Mouse (Mus musculus) spleen, adult 18-20 months (tissue): ENCODE data around the gene Aktip.

Source experiments
- DNase-seq, 2 experiments: peaks; one replicate each; pipeline ENCODE4 v3.0.0; 2022; ENCODE audit warnings: mixed read lengths in 2 of 2

Gene Aktip

DNA sequence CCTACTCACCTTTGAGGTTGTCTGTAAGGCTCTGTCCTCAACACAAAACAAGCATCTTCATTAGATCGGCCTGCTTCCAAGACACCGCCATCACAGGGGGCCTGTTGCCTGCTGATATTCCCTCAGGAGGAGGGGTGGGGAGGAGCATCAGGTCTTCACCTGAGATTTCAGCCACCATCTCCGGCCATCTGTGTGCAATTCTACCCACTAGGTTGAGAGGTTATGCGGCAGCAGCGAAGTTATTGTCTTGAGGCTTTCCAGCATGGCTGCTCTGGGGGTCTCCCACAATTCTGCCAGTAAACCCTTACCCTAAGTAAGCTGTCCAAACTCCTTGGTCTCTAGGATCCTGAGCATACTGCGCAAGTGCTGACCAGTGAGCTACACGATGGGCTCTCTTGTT lies at the start of gene Aktip:
Gene Aktip (minus strand): TSS at position 101 of the 400 bp plus-strand sequence.
- DNase-seq, result no peak

DNA sequence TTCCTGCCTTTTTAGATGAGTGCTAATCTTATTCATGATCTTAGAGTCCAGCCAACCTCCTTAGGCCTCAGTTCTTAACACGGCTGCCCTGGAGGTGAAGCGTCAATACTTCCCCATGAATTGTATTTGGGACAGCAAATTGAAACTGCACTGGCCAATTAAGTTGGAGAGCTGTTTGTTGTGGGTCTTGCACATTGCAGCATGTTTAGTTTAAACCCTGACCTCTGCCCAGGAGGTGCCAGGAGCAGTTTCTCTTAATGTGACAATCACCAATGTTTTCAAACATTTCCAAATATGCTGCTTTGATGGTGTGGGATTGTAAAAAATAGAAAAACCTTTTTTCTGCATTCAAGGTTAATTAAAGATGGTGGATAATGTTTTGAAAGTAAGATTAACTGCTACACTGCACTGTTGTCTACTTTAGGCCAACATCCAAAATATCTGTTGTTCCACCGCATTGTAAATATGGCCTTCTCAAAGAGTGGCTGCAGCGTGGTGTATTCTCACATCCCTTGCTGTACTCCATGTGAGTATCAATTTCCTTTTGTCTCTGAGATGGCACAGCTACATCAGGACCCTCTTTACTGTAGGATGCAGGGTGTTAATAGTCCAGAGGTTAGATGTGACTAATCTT lies 46.2 kb upstream of the Aktip start:
- DNase-seq, result no peak

DNA sequence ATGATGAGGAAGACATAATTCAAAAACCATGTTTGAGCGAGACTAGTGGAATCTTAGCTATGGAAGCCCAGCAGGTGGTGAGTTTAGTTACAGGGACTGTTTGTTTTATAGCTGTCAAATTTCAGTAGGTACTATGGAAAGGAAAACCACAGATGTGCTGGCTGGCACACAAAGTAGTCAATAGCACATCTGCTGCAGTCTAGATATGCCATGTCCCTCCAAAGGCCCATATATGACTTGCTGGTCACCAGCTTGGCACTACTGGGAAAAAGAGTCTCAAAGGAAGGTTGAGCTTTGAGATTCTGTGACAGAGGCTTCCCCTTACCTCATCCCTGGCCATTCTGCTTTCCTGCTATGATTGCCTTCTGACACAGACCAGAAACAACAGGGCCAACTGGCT lies 42.9 kb upstream of the Aktip start:
- DNase-seq, result no peak

DNA sequence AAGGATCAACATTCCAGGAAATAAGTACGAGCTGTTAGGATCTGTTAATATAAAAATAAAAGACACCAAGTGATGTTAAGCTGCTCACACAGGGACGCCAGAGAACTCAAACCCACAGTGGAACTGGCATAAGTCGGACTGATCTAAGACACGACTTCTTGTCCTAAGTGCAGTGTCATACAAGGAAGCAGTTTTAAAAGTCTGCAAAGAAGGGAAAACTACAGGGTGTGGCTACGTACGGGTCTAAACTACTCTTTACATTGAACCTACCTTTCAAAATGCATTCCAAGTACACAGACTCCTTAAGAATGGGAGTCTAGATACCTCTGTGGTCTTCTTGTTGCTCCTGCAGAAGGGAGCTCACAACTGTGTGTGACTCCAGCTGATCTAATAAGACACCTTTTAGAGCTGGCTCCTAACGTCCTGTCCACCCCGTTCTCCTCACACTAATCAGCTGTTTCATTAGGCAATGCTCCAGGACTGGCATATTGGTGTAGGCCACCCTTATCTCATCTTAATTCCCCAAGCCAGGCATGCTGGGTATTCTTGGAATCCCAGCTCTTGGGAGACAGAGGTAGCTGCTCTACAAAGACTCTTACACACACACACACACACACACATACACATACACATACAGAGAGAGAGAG lies 42.2 kb upstream of the Aktip start:
- DNase-seq, result no peak

DNA sequence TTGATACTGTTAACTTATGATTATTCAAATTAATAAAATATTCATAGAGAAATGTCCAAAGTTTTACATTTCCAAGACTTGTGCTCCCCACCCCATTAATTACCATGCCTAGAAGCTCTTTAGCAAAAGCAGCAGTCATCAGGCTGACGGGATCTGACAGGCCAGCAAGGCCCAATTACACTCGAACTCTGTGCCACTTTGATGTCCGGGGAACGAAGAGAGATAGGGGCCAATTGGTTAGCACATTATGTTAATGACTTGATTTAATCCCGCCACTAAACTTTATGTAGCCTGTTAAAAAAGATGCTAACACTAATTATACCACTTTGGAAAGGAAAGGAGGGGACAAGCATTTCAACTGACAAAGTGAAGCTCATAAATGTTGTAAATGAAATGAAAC lies 41.6 kb upstream of the Aktip start:
- DNase-seq, result no peak

DNA sequence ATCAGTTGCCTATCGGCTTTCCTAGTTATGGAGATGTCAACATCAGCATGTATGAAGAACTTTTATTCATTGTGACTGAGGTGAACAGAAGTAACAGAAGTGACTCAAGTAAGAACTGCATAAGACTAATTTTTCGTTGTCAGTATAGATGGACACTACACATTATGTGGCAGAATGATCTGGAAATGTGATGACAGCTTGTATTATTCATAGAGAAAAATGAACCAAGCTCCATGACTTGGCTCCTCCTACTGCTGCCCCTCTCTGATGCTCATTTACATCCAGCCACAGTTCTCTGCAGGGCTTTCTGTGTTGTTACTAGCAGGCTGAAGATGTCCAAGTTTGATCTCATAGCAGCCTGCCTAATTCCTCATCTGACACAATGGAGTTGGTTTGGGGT lies 37.4 kb upstream of the Aktip start:
- no peak for DNase-seq

DNA sequence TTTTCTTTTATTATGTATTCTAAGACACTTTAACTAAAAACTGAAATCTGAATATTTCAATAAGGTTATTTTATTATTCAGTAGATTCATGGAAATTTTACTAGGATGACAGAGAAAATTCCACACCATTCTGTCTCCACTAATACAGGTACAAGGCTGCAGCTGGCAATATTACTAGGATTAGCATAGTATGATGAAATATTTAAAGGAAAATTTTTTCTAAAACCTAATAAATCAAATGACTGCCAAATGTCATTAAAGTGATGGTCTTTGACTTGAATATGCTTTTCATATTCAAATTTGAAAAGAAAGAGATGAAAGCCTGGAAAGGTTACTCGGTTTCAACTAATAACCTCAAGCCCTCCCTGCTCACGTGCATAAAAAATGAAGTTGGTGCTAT lies 34.3 kb upstream of the Aktip start:
- DNase-seq, result no peak

DNA sequence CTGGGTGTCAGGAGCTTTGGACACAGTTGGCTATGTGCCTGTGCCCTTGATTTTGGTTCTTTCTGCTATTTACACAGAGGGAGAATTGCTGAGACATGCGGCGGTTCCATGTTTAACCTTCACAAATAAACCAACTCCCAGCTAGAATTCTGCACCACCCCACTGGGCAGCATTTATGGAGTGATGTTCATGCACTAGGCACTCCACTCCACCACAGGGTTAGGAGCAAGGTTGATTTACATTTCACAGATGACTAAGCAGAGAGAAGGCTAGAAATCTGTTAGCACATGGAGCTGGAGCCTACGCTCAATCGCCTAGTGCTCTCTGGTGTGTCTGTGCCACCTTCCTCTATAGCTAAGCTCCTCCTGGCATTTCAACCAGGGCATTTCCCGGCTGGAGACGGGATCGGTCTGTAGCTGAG lies 27.7 kb upstream of the Aktip start:
- no peak for DNase-seq

DNA sequence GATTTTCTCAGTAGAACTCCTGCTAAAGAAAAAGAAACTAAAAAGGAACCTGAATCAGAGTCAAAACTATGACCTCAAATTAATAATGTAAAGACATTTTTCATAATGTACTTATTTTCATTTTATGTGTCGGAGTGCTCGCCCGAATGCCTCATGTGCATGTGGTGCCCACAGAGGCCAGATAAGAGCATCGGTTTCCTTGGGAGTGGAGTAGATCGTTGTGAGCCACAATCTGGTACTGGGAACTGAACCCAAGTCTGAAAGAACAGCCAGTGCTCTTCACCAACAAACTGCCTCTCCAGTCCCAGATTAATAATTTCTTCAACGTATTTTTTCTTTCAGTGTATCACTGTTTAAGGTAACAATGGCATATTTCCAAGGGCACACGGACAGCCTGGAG lies 24.5 kb upstream of the Aktip start:
- no peak for DNase-seq

DNA sequence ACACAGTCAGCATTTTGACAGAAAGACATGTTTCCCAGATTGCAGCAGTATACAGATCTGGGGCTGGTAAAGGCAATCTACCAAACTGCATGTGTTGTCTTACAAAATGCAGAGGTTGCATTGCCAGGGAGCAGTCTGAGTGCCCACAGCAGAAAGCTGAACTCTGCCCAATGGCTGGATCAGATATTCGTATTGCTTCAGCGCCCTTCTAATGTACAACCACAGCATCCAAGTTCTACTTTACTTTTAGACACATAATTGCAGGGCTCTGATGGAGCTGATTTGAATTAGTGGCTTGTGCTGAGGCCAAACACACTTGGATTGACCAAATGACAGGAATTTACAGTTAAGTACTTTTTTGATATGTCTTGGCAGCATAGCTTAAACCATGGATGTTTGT lies 22.1 kb upstream of the Aktip start:
- no peak for DNase-seq

DNA sequence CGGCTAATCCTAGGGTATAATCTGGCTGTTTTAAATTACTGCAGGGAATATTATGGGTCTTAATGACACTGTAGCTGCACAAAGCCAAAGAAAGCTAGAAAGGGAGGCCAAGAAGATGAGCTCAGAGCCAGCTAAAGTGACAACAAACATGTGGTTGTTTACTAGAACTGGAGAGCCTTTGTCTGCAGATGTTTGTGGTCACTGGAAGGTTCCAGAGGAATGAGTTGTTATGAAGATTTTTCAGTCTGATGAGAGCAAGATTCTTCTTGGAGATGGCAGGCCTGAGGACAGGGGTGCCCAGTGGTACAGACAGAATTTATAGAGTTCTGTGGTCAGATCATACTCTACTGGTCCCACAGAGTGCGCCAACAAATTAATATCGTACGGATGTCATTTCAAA lies 18.5 kb upstream of the Aktip start:
- DNase-seq, result no peak

DNA sequence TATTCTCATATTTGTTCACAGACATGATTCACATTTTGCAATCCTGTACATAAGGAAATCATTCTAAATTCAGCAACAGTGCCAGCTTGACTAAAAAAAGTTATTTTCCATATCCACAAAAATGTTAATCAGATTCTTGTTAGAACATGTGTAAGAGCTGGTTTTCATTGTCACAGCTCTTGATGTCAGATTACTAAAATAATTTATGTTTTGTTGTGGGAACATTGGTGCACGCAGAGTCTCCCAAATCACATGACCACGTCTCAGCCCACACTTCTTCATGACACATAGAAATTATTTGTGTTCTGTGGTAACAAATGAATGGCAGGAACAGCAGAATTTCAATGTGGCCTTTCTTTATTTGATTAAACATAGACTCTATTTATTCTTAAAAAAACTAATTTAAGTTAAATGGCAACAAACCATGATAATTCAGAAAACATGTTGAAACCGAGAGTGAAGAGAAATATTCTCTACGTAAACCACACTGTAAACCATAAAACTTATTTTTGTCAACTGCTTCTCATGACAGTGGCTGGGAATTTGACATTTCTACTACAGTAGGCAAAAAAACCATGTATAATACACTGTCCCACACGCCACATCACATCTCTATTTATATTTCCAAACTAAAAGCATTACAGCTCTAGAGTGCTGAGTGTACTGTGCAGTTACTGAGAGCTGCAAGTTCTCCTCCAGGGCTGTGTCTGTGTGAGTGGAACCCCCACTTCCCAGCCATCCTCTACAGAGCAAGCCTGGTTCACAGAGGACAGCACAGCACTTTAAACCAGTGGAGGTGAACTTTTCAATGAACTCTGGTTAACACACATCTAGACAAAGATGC lies 17.5 kb upstream of the Aktip start:
- no peak for DNase-seq

DNA sequence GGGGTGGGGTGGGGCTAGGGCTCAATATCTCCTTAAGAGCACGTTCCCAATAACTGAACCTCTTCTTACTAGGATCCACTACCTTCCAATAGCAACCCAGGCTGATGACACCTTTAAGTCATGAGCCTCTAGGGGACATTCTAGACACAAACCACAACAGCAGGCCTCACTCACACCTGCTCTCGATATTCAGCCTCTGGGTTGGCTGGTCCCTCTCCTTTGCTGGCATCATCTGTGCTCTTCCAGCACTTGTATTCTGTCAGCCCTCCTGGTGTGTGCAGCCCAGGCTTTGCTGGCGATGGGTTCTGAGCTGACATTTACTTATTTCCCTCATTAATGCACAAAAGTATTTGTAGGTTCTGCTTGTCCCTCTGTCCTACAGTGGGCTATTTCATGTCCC lies 14.5 kb upstream of the Aktip start:
- no peak for DNase-seq

DNA sequence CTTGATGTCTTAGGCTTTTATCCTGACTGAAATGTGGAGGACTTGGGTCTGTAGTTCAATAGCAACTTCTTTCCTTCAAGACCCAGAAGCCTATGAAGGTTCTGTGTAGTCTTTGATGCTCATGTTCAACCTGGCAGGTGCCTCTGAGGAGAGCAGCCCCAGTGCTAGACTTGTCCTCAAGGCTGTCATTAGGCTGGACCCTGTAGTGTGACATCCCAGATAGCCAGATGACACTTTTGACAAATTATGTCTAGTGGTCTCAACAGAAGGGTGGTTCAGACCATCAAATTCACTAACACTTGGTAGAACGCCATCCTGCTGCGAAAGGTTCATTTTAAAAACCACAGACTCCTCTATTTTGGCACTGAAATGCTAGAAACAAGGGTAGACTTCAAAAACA lies 13.2 kb upstream of the Aktip start:
- no peak for DNase-seq

DNA sequence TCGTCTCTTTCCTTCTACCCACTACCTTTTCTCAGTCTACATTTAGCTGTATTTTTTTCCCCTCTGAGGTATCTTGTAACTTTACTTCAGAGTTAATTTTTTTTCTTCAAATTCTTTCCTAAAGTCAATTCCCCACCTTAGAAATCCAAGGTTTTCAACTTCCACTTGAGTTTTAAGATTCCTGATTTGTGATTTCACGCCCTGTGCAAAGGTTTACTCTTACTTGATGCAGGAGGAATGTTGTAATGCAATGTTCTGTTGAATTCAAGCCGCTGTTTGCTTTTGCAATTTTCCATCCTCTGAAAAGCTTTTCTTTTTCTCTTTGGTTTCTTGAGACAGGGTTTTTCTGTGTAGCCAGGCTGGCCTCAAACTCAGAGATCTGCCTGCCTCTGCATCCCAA lies 9.9 kb upstream of the Aktip start:
- no peak for DNase-seq

DNA sequence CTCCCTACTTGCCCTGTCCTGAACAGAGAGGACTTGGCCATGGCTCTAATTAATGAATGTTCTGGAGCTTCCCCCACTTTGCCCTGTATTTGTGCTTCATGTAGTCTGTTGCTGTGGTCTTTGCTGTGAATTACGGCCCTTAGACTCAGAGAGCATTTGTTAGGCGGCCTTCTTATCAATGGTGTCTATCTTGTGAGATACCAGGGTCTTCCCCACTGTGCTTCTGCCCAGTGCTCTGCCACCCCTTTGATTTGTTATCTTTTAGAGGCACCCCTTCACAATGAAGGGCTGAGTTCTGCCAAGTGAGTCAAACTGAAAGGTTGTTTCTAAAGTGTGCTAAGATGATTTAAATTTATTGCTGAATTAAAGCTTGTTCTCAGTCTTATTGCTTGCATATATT lies 7.9 kb upstream of the Aktip start:
- DNase-seq, result no peak

DNA sequence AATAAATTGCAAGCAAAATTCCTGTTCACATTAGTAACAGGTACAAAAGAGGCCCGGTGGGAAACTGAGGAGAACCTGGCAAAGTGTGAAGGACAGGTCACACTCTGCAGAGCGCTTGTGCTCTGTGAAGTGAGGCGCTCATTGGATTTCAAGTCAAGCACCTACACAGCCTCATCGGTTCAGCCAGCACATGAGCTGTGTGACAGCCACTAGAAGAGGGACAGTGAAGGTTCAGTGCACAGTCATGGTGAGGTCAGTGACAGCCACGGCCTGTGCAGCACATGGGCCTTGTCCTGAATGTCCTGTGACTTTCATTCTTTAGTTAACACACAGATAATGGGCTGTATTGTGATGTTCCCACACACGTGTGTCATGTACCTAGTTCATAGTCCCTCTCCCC lies 6.1 kb upstream of the Aktip start:
- no peak for DNase-seq

DNA sequence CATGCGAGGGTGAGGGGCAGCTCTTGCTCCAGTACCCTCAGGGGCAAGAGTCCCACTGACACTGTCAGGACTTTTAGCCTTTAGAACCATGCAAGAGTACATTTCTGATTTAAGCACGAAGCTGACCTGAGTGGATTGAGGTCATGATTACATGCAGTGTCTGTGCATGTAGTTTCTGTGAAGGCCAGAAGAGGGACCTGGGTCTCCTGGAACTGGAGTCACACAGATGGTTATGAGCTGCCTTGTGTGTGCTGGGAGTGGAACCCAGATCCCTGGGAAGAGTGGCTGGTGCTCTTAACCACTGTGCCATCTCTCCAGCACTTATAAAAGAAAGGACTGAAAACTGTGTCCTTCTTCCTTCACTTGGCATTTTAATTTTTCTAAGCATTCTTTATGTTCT lies 1.4 kb upstream of the Aktip start:
- DNase-seq, result no peak

DNA sequence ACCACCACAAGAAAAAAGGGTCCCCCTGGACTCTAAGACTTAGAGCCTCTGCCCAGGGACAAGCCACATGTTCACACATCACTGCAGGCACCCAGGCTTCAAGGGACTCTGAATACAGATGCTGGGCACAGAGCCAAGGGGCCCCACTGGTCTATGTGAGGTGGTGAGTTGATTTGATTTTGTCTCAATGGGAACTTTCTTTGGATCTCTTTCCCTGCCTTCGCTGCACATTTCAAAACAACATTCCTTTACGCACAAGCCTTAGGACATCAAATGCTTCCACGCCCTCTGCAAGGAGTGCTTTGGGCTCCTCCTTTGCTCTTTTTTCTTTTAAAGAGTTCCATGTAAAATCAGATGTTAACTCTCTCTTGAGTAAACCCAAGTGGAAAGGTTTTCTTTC lies 1.7 kb downstream of the Aktip start:
- DNase-seq, result no peak

DNA sequence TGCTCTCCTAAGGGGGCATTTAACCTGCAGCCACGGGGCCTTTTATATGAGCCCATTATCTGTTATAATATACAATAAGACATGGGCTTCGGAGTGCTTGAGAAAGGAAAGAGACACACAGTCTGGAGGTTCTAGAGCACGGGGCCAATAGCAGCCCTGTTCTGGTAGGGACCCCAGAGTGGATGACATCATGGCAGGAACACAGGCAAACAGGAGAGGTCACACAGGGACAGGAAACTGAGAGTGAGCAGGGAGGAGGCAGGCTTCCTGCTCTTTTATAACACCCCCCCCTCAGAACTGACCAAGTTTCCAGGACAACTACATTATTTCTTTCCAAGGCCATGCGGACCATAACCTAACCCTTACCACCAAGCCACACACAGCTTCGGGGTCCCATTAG lies 2.5 kb downstream of the Aktip start:
- no peak for DNase-seq

DNA sequence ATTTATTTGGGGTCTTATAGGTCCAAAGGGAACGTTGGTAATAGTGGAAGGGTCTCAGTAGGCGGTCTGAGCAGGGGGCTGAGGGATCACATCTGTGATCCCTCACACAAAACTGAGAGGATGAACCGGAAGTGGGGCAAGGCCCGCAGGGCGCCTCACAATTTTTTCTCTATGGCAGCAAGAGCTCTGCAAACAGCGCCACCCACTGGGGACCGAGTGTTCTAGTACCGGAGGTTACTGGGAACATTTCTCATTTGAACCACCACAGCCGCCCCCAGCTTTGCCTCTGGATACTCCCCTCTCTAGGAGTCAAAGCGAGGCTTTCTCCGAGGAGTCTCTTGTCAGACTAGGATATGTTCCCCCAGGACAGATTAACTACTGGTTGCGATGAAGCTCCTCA lies 3.1 kb downstream of the Aktip start:
- DNase-seq, result no peak

DNA sequence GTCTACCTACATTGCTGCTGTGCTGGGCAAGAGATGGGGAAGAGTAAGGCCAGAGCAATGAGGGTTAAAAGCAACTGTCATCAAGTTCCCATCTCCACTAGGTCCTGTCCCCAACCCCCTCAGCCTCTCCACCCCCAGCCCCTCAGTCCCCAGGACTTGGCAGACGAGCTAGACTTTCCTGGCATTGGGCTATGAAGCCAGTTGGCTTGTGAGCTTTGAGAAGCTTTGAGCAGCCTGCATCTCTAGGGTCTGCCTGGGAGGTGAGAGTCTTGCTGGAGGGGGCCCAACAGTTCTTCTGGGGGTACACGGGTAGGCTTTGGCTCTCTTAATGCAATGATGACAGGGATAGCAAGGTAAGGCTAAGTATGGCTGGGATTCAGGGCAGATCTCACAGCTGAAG lies 5.7 kb downstream of the Aktip start:
- no peak for DNase-seq

DNA sequence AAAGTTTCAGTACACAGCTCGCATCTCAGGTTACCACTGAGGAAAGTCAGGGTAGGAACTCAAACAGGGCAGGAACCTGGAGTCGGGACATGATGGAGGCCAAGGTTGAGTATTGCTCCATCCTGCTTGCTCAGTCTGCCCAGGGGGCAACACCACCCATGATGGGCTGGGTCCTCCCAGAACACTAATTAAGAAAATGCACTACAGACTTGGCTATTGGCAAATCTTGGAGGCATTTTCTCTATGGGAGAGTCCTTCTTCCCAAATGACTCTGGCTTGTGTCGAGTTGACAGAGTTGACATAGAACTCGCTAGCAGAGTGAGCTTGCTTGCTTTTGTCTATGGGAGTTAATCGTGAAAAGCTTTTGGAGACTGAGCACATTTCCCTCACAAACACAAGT lies 6.8 kb downstream of the Aktip start:
- no peak for DNase-seq

DNA sequence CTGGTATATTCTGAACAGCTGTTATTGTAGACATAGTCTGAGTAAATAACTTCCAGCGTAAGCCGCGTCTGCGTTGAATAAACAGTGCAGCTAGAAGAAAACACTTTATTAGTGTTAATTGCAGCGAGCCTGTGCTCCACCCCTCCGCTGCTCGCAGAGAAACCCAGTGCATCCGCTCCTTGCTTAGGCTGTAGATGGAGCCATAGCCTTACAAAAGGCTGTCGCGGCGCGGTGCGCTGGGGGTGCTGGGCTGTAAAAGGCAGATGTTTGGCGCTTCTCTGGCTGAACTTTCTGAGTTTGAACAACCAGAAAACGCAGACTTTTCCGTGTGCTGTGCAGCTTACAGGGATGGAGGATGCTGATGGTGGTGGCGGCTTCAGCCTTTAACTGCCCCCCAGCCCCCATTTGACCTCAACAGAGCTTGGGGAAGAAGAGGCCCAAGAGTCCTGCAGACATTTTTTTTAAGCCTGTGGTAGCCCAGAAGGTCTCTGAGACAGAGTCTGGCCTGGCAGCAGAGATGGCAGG lies 8.9 kb downstream of the Aktip start:
- DNase-seq, result peak in 1 of 2 experiments; percentile 11
